Comparison of ENCODE assay signal across 15 mouse cellular contexts in genomic region chr13:16705217-16706104, GRCm38 (mm10).
DNase-seq lines count a peak whose midpoint lies in the region; ATAC-seq lines count a peak whose summit lies in the region.
"Had no signal": no experiment of that assay in that cellular context is flagged by ENCODE, and none has a peak within 500 bp of the region (broad histone marks: within the 10 kb centered on the region; RNA-seq: fewer than 3 reads in every experiment).

No protein-coding gene starts in this region.

- intact Hi-C loops in left cerebral cortex, postnatal 25 days (cut with DNase I): no loop called here

- H3K4me2 ChIP-seq in forebrain, embryonic 14.5 days (ENCODE audit: low read length): no peak overlapping the region; the same call in 1 of the 2 replicates
- H3K4me2 ChIP-seq in neural tube, embryonic 15.5 days: peak overlapping the region; percentile 35
- no peak overlapping the region for H3K4me2 ChIP-seq in heart, embryonic 11.5 days
- H3K4me2 ChIP-seq: lung, embryonic 15.5 days had no signal

- H3K4me3 ChIP-seq in forebrain, embryonic 14.5 days (ENCODE audit: low read depth, low read length): no peak overlapping the region
- H3K4me3 ChIP-seq in neural tube, embryonic 15.5 days (replicated peaks): no peak overlapping the region
- no peak overlapping the region for H3K4me3 ChIP-seq in heart, embryonic 11.5 days (ENCODE audit: low read depth, low read length)
- H3K4me3 ChIP-seq: lung, embryonic 15.5 days had no signal

- peak; percentile 2 for DNase-seq in lung, postnatal 10 days
- no peak for DNase-seq in lung, postnatal 14 days
- peak; percentile 78 for DNase-seq in forebrain, embryonic 14.5 days (ENCODE audit: low spot score)
- DNase-seq in layer of hippocampus, adult 9-11 months: peak; percentile 20
- DNase-seq in heart, adult 9 months (ENCODE audit: low spot score in 2 of 2): no peak
- DNase-seq in left cerebral cortex, postnatal 25 days (ENCODE audit: low spot score in 2 of 2): no peak
- DNase-seq: adrenal gland, postnatal 14 days; cerebellum, adult 18-20 months; heart, postnatal 10 days; left cerebral cortex, postnatal 4 days had no signal

- H3K27ac ChIP-seq in forebrain, embryonic 14.5 days (ENCODE audit: low read depth, low read length): peak overlapping the region; percentile 46; the same call in 1 of the 2 replicates
- no peak overlapping the region for H3K27ac ChIP-seq in neural tube, embryonic 15.5 days (replicated peaks)
- H3K27ac ChIP-seq in heart, embryonic 11.5 days (ENCODE audit: low read depth, low read length): no peak overlapping the region
- H3K27ac ChIP-seq: kidney, postnatal 0 days; lung, embryonic 15.5 days had no signal

- peaks cover 7% of the 10 kb centered on the region; the same call in 1 of the 2 replicates for H3K4me1 ChIP-seq in forebrain, embryonic 14.5 days (ENCODE audit: control insufficient read depth, insufficient read depth, low read length)
- H3K4me1 ChIP-seq in neural tube, embryonic 15.5 days: peaks cover 8% of the 10 kb centered on the region; the same call in 1 of the 2 replicates
- no peaks in the 10 kb centered on the region for H3K4me1 ChIP-seq in heart, embryonic 11.5 days (ENCODE audit: control insufficient read depth, insufficient read depth, low read length)
- H3K4me1 ChIP-seq: lung, embryonic 15.5 days had no signal

- no peaks in the 10 kb centered on the region for H3K27me3 ChIP-seq in forebrain, embryonic 14.5 days (replicated peaks; ENCODE audit: control insufficient read depth, insufficient read depth, low read length)
- no peaks in the 10 kb centered on the region for H3K27me3 ChIP-seq in neural tube, embryonic 15.5 days (replicated peaks)
- no peaks in the 10 kb centered on the region for H3K27me3 ChIP-seq in heart, embryonic 11.5 days (ENCODE audit: control insufficient read depth, insufficient read depth, low read length)
- H3K27me3 ChIP-seq: lung, embryonic 15.5 days; Patski had no signal

- H3K9ac ChIP-seq in forebrain, embryonic 14.5 days (ENCODE audit: low read length): no peak overlapping the region
- no peak overlapping the region for H3K9ac ChIP-seq in neural tube, embryonic 15.5 days (replicated peaks)
- no peak overlapping the region for H3K9ac ChIP-seq in heart, embryonic 11.5 days (ENCODE audit: low read depth, low read length)
- H3K9ac ChIP-seq: lung, embryonic 15.5 days had no signal

- H3K36me3 ChIP-seq in forebrain, embryonic 14.5 days (ENCODE audit: control insufficient read depth, insufficient read depth, low read length): no peaks in the 10 kb centered on the region
- no peaks in the 10 kb centered on the region for H3K36me3 ChIP-seq in neural tube, embryonic 15.5 days
- no peaks in the 10 kb centered on the region for H3K36me3 ChIP-seq in heart, embryonic 11.5 days (ENCODE audit: control insufficient read depth, insufficient read depth, low read length)
- H3K36me3 ChIP-seq: lung, embryonic 15.5 days had no signal

- 48% methylated on average over 10 of the region's 10 CpGs for WGBS in forebrain, embryonic 14.5 days
- WGBS in neural tube, embryonic 15.5 days: 56% methylated on average over 10 of the region's 10 CpGs
- 77% methylated on average over 10 of the region's 10 CpGs for WGBS in heart, embryonic 11.5 days (ENCODE audit: insufficient replicate concordance)

- peak; percentile 90 for ATAC-seq in forebrain, embryonic 14.5 days
- ATAC-seq in neural tube, embryonic 15.5 days (ENCODE audit: low FRiP score): peak; percentile 83
- no peak for ATAC-seq in heart, embryonic 11.5 days (replicated peaks; ENCODE audit: insufficient number of reproducible peaks, low FRiP score, low TSS enrichment)
- ATAC-seq: Patski had no signal

- no peaks in the 10 kb centered on the region for H3K9me3 ChIP-seq in forebrain, embryonic 14.5 days (replicated peaks; ENCODE audit: control insufficient read depth, low read length)
- no peaks in the 10 kb centered on the region for H3K9me3 ChIP-seq in neural tube, embryonic 15.5 days (replicated peaks)
- H3K9me3 ChIP-seq in heart, embryonic 11.5 days (replicated peaks; ENCODE audit: control insufficient read depth, low read length): no peaks in the 10 kb centered on the region
- H3K9me3 ChIP-seq: lung, embryonic 15.5 days had no signal

Comparison
In these comparisons a context has a peak if more than half of its experiments do, and no peak if none do; other contexts are left out.
1. DNase-seq: peak in lung, postnatal 10 days (single experiment), forebrain, embryonic 14.5 days (single experiment) and layer of hippocampus, adult 9-11 months (single experiment); none in lung, postnatal 14 days (single experiment), heart, adult 9 months (0 of 2) and left cerebral cortex, postnatal 25 days (0 of 2).